Mouse (Mus musculus): Measurements from ENCODE around the gene 2010300C02Rik. TPM values are rescaled to one million over a fixed set of nuclear protein-coding genes. Genes with fewer than 3 reads are reported as not detected.

The 2010300C02Rik gene
- total and polyA plus RNA-seq, 2 experiments, result 0.04 to 0.09 TPM

GRCm38 (mm10) chr1:37628749-37629148 is 91.1 kb downstream of the 2010300C02Rik start:
- Histone ChIP-seq H3K79me2 (ENCODE audit: control insufficient read depth, insufficient read depth, low read length) (no peaks in the 10 kb centered on the region), H3K9ac (ENCODE audit: low read depth, low read length) (no peak overlapping the region), H3K4me1 (ENCODE audit: control insufficient read depth, insufficient read depth, low read length) (no peaks in the 10 kb centered on the region), H3K4me3 (ENCODE audit: insufficient read depth, low read depth, low read length) (no peak overlapping the region), H3K27me3 (ENCODE audit: control insufficient read depth, insufficient read depth, low read length) (no peaks in the 10 kb centered on the region), H3K36me3 (ENCODE audit: control insufficient read depth, insufficient read depth, low read length) (no peaks in the 10 kb centered on the region), H3K27ac (replicated peaks; ENCODE audit: insufficient read depth, low read depth, low read length) (no peak overlapping the region)
- TF ChIP-seq POLR2A (IDR thresholded peaks at IDR 0.05; ENCODE audit: extremely low read depth, insufficient read depth, low read length) (no peak), CTCF (IDR thresholded peaks at IDR 0.05; ENCODE audit: low read depth, low read length) (no peak)
- DNase-seq (ENCODE audit: extremely low read depth, low read depth, low spot score), result no peak
- WGBS, result 60% methylated on average over 6 of the region's 6 CpGs

DNA sequence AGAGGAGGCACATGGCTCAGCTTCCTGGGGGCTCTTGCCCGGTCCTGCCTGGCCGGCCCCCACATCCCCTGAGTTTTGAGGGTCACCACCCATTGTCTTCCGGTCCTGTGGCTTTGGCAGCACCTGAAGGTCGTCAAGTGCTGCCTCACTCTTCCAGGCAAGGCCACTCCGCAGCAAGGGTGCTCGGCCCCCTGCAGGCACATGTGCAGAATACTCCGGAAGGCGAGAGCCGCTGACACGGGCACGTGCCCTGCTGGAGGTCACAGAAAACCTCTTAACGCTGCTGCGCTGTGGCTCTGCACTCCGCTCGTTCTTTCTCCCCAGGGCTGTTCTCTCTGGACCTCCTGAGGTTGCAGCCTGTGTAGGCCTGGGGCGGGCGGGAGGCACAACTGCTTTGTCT is 95.7 kb downstream of the 2010300C02Rik start:
- no peak overlapping the region for H3K9ac ChIP-seq (ENCODE audit: low read depth, low read length)
- H3K4me3 ChIP-seq (ENCODE audit: insufficient read depth, low read depth, low read length), result no peak overlapping the region
- no peaks in the 10 kb centered on the region for H3K27me3 ChIP-seq (ENCODE audit: control insufficient read depth, insufficient read depth, low read length)
- H3K79me2 ChIP-seq (ENCODE audit: control insufficient read depth, insufficient read depth, low read length), result no peaks in the 10 kb centered on the region
- TF ChIP-seq POLR2A (IDR thresholded peaks at IDR 0.05; ENCODE audit: extremely low read depth, insufficient read depth, low read length) (no peak), CTCF (IDR thresholded peaks at IDR 0.05; ENCODE audit: low read depth, low read length) (no peak)
- no peaks in the 10 kb centered on the region for H3K36me3 ChIP-seq (ENCODE audit: control insufficient read depth, insufficient read depth, low read length)
- H3K27ac ChIP-seq (replicated peaks; ENCODE audit: insufficient read depth, low read depth, low read length), result no peak overlapping the region
- DNase-seq (ENCODE audit: extremely low read depth, low read depth, low spot score), result no peak
- 88% methylated on average over 17 of the region's 17 CpGs for WGBS
- no peaks in the 10 kb centered on the region for H3K4me1 ChIP-seq (ENCODE audit: control insufficient read depth, insufficient read depth, low read length)

- no peak for TF ChIP-seq CTCF (IDR thresholded peaks at IDR 0.05; ENCODE audit: low read depth, low read length)
- no peak for TF ChIP-seq POLR2A (IDR thresholded peaks at IDR 0.05; ENCODE audit: extremely low read depth, insufficient read depth, low read length)
- Histone ChIP-seq H3K27me3 (ENCODE audit: control insufficient read depth, insufficient read depth, low read length) (no peaks in the 10 kb centered on the region), H3K4me1 (ENCODE audit: control insufficient read depth, insufficient read depth, low read length) (no peaks in the 10 kb centered on the region), H3K36me3 (ENCODE audit: control insufficient read depth, insufficient read depth, low read length) (no peaks in the 10 kb centered on the region), H3K9ac (ENCODE audit: low read depth, low read length) (no peak overlapping the region), H3K4me3 (ENCODE audit: insufficient read depth, low read depth, low read length) (no peak overlapping the region), H3K27ac (replicated peaks; ENCODE audit: insufficient read depth, low read depth, low read length) (no peak overlapping the region), H3K79me2 (ENCODE audit: control insufficient read depth, insufficient read depth, low read length) (no peaks in the 10 kb centered on the region)
- no peak for DNase-seq (ENCODE audit: extremely low read depth, low read depth, low spot score)
- 80% methylated on average over 6 of the region's 6 CpGs for WGBS
Measured at GRCm38 (mm10) chr1:37622049-37622448, 97.8 kb downstream of the 2010300C02Rik start.

DNA sequence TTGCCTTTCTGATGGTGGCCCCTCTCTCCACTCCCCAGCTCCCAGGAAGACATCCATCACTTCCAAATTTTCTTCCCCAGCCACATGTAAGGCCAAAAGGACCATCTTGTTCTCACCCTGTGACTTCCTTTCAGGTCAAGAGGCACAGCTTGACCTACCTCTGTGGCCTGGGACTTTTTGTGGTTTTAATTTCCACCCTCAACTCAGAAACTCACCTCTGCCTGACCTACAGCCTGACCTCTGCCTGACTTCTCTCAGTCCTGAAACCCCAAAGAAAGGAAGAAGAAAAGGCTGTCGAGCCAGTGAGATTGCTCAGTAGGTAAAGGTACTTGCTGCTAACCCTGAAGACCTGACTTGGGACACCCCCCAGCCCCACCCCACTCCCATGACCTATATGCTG is 100.3 kb downstream of the 2010300C02Rik start:
- Histone ChIP-seq H3K4me3 (ENCODE audit: insufficient read depth, low read depth, low read length) (no peak overlapping the region), H3K79me2 (ENCODE audit: control insufficient read depth, insufficient read depth, low read length) (no peaks in the 10 kb centered on the region), H3K4me1 (ENCODE audit: control insufficient read depth, insufficient read depth, low read length) (no peaks in the 10 kb centered on the region), H3K36me3 (ENCODE audit: control insufficient read depth, insufficient read depth, low read length) (no peaks in the 10 kb centered on the region), H3K27ac (replicated peaks; ENCODE audit: insufficient read depth, low read depth, low read length) (no peak overlapping the region), H3K27me3 (ENCODE audit: control insufficient read depth, insufficient read depth, low read length) (no peaks in the 10 kb centered on the region), H3K9ac (ENCODE audit: low read depth, low read length) (no peak overlapping the region)
- WGBS, result 59% methylated on average over 1 of the region's 1 CpGs
- no peak for DNase-seq (ENCODE audit: extremely low read depth, low read depth, low spot score)
- TF ChIP-seq CTCF (IDR thresholded peaks at IDR 0.05; ENCODE audit: low read depth, low read length) (no peak), POLR2A (IDR thresholded peaks at IDR 0.05; ENCODE audit: extremely low read depth, insufficient read depth, low read length) (no peak)

GRCm38 (mm10) chr1:37617047-37617446 is 102.8 kb downstream of the 2010300C02Rik start:
- Histone ChIP-seq H3K4me3 (ENCODE audit: insufficient read depth, low read depth, low read length) (no peak overlapping the region), H3K27me3 (ENCODE audit: control insufficient read depth, insufficient read depth, low read length) (no peaks in the 10 kb centered on the region), H3K9ac (ENCODE audit: low read depth, low read length) (no peak overlapping the region), H3K27ac (replicated peaks; ENCODE audit: insufficient read depth, low read depth, low read length) (no peak overlapping the region), H3K79me2 (ENCODE audit: control insufficient read depth, insufficient read depth, low read length) (no peaks in the 10 kb centered on the region), H3K4me1 (ENCODE audit: control insufficient read depth, insufficient read depth, low read length) (no peaks in the 10 kb centered on the region), H3K36me3 (ENCODE audit: control insufficient read depth, insufficient read depth, low read length) (no peaks in the 10 kb centered on the region)
- TF ChIP-seq POLR2A (IDR thresholded peaks at IDR 0.05; ENCODE audit: extremely low read depth, insufficient read depth, low read length), result no peak
- TF ChIP-seq CTCF (IDR thresholded peaks at IDR 0.05; ENCODE audit: low read depth, low read length), result no peak
- no peak for DNase-seq (ENCODE audit: extremely low read depth, low read depth, low spot score)
- 87% methylated on average over 5 of the region's 5 CpGs for WGBS

DNA sequence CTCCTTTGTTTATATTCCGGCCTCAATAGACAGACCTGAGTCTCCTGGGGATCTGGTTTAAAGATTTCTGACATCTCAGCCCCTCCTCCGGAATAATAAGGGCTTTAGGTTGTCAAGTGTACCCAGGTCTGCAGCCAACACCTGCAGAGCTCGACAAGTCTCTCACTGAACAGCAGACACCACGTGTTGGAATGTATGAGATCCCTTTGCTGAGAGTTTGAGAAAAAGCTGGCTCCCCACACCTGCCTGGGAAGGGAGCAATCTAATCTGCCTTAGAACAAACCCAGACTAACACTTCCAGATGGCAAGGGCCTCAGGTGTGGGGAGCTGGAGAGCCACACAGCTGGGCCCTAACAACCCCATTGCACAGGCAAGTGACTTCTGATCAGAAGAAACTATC is 103.3 kb downstream of the 2010300C02Rik start:
- Histone ChIP-seq H3K4me3 (ENCODE audit: insufficient read depth, low read depth, low read length) (no peak overlapping the region), H3K9ac (ENCODE audit: low read depth, low read length) (no peak overlapping the region), H3K36me3 (ENCODE audit: control insufficient read depth, insufficient read depth, low read length) (no peaks in the 10 kb centered on the region), H3K27me3 (ENCODE audit: control insufficient read depth, insufficient read depth, low read length) (no peaks in the 10 kb centered on the region), H3K4me1 (ENCODE audit: control insufficient read depth, insufficient read depth, low read length) (no peaks in the 10 kb centered on the region), H3K79me2 (ENCODE audit: control insufficient read depth, insufficient read depth, low read length) (no peaks in the 10 kb centered on the region), H3K27ac (replicated peaks; ENCODE audit: insufficient read depth, low read depth, low read length) (no peak overlapping the region)
- 59% methylated on average over 4 of the region's 4 CpGs for WGBS
- no peak for DNase-seq (ENCODE audit: extremely low read depth, low read depth, low spot score)
- TF ChIP-seq CTCF (IDR thresholded peaks at IDR 0.05; ENCODE audit: low read depth, low read length) (no peak), POLR2A (IDR thresholded peaks at IDR 0.05; ENCODE audit: extremely low read depth, insufficient read depth, low read length) (no peak)

Measured in liver, adult 2 months (tissue).